Mouse (Mus musculus) spleen, adult 2 months (tissue): ENCODE measurements around the gene Bri3. TPM values are rescaled to one million over a fixed set of nuclear protein-coding genes. Genes with fewer than 3 reads are reported as not detected.

Source experiments
- DNase-seq, 2 experiments: peaks; one replicate each; pipeline versions ENCODE4 v3.0.0 to v3.0.0-alpha.2; 2012 to 2021; ENCODE audit warnings: low spot score in 2 of 2, low read depth in 1 of 2
- H3K27ac ChIP-seq: fragments of 200-500 bp; 2 replicates; pipeline ENCODE4 v1.5.1; 2012; ENCODE audit warnings: low read length, inconsistent platforms; ENCODE audit not compliant: insufficient read depth
- H3K27me3 ChIP-seq: fragments of 200-500 bp; 2 replicates; pipeline ENCODE4 v1.6.1; 2012; ENCODE audit warnings: mild to moderate bottlenecking, moderate library complexity, low read length, inconsistent platforms; ENCODE audit not compliant: control insufficient read depth, insufficient read depth
- H3K36me3 ChIP-seq: fragments of 200-500 bp; 2 replicates; pipeline ENCODE4 v1.6.1; 2012; ENCODE audit warnings: mild to moderate bottlenecking, low read length, inconsistent platforms; ENCODE audit not compliant: control insufficient read depth, insufficient read depth
- H3K4me1 ChIP-seq: fragments of 200-500 bp; 2 replicates; pipeline ENCODE4 v1.6.1; 2011; ENCODE audit warnings: inconsistent platforms; ENCODE audit not compliant: control insufficient read depth, insufficient read depth, insufficient read length
- H3K4me3 ChIP-seq: fragments of 200-500 bp; 2 replicates; pipeline ENCODE4 v1.5.1; 2011; ENCODE audit warnings: mild to moderate bottlenecking, inconsistent platforms; ENCODE audit not compliant: insufficient read depth, insufficient read length; ENCODE audit errors: extremely low read depth
- CTCF ChIP-seq: fragments of 200-500 bp; IDR thresholded peaks from 2 replicates; pipeline ENCODE4 v1.5.1; 2011; ENCODE audit warnings: mild to moderate bottlenecking, inconsistent platforms; ENCODE audit not compliant: insufficient read depth, insufficient read length, insufficient replicate concordance; ENCODE audit errors: extremely low read depth
- POLR2A ChIP-seq: fragments of 200-500 bp; IDR thresholded peaks from 2 replicates; pipeline ENCODE4 v1.6.1; 2011; ENCODE audit warnings: low read depth, low read length, inconsistent platforms
- WGBS: fragments of 180-500 bp; shearing (Covaris S2); methylation state at CpG from one replicate; pipeline ENCODE4 v1.1.7; 2018; 5-methylcytosine and 5-hydroxymethylcytosine counted together
- polyA plus RNA-seq: library from polyadenylated mRNA; depleted of rRNA; stranded (reverse); fragments of >200 nt; gene quantifications from 2 replicates; pipeline ENCODE4 v1.2.3, GENCODE M21; 2012

The Bri3 gene
- polyA plus RNA-seq, 1 experiment = 50.2 TPM

DNA sequence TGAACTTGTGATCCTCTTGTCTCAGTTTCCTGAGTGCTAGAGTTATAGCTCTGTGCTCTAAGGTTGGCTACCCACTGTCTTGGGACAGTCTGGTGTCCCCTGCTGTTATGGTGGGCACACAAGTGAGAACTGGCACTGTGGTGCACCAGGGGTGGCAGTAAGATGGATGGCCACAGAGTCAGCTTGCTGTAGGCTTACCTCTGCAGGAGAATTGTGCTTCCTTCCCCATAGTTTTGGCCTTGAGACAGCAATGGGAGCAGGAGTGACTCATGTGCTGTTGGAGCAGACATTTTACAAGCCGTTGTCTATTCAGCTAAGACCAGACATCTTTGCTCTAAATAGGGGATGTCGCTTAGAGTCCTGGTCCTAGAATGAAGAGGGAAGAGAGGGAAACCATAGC lies 149.9 kb downstream of the Bri3 start:
- WGBS = 97% methylated on average over 2 of the region's 2 CpGs
- Histone ChIP-seq H3K36me3 (no peaks in the 10 kb centered on the region), H3K27ac (no peak overlapping the region), H3K27me3 (no peaks in the 10 kb centered on the region), H3K4me1 (no peaks in the 10 kb centered on the region), H3K4me3 (no peak overlapping the region)
- no peak for DNase-seq
- no peak for TF ChIP-seq POLR2A
- TF ChIP-seq CTCF = no peak

DNA sequence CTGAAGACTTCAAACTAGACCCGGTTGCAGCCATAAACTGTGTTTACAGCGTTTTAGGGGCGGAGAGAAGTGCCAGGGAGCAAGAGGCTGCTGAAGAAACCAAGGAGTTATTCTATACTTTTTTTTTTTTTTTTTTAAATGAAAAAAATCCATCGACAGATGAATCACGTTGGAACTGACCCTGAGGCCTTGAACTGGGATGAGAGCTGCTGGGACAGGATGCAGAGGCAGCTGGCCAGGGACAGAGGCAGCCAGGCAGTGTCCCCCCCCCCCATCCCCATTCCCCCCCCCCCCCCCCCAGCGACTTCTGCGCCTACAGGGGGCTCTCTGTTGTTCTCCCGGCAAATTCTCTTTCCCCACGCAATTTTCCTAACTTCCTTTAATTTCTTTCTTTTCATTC lies 153.3 kb downstream of the Bri3 start:
- H3K4me3 ChIP-seq = no peak overlapping the region
- WGBS = 36% methylated on average over 8 of the region's 9 CpGs
- H3K27me3 ChIP-seq = no peaks in the 10 kb centered on the region
- H3K36me3 ChIP-seq = no peaks in the 10 kb centered on the region
- TF ChIP-seq CTCF (no peak), POLR2A (no peak)
- no peak overlapping the region for H3K27ac ChIP-seq
- H3K4me1 ChIP-seq = no peaks in the 10 kb centered on the region
- DNase-seq = no peak

DNA sequence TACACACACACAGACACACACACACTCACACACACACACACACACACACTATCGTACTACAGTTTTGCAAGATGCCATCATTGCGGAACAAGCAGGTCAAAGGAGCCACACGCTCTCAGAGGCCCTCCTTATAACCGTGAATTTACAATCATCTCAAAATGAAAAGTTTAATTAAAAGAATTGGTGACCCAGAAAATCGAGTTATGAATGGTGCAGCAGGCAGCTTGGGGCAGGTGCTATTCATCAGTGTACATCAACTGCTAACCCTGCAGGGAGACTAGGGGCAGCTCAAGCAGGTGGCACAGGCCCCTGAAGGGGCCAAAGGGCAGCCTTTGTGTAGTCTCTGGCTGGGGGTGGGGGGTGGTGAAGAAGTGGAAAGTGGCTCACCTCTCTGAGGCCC lies 156.6 kb downstream of the Bri3 start:
- no peaks in the 10 kb centered on the region for H3K4me1 ChIP-seq
- no peaks in the 10 kb centered on the region for H3K27me3 ChIP-seq
- no peak overlapping the region for H3K27ac ChIP-seq
- no peak overlapping the region for H3K4me3 ChIP-seq
- H3K36me3 ChIP-seq = no peaks in the 10 kb centered on the region
- TF ChIP-seq CTCF (no peak), POLR2A (no peak)
- 91% methylated on average over 5 of the region's 5 CpGs for WGBS
- no peak for DNase-seq

DNA sequence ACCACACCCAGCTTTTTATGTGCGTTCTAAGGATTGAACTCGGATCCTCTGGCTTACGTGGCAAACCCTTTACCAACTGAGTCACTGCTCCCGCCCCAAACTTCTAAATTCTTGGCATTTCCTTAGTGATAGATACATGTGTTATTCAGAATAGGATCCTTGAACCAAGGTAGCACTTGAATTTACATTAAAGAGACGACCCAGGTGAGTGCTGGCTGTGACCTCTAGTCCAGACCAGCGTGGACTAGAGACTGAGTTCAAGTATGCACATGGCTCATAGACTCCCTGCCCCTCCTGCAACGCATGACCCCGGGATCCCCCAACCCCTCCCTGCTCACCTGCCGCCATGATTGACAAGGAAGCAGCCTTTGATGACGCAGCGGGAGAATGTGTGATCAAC lies 162.0 kb downstream of the Bri3 start:
- no peaks in the 10 kb centered on the region for H3K36me3 ChIP-seq
- no peaks in the 10 kb centered on the region for H3K4me1 ChIP-seq
- H3K27me3 ChIP-seq = no peaks in the 10 kb centered on the region
- DNase-seq = no peak
- TF ChIP-seq POLR2A (no peak), CTCF (no peak)
- 89% methylated on average over 11 of the region's 11 CpGs for WGBS
- no peak overlapping the region for H3K27ac ChIP-seq
- H3K4me3 ChIP-seq = no peak overlapping the region

DNA sequence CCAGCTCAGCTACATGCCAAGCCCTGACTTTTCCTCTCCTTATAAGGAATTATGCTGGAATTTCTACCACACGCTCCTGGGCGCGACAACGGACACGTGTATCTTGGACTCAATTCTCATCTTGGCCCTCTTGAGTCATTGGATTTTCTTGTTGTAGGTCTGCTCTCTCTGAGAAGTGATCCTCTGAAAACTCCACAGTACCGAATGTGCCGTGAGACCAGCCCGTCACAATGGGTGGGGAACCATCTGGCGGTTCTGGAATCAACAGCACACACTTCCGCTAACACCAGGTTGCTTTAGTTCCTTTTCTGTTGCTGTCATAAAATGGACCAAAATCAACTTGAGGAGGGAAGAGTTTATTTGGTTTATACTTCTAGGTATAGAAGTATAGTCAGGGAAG lies 166.4 kb downstream of the Bri3 start:
- Histone ChIP-seq H3K27ac (no peak overlapping the region), H3K4me1 (no peaks in the 10 kb centered on the region), H3K4me3 (no peak overlapping the region), H3K27me3 (no peaks in the 10 kb centered on the region), H3K36me3 (no peaks in the 10 kb centered on the region)
- TF ChIP-seq CTCF = no peak
- no peak for TF ChIP-seq POLR2A
- 93% methylated on average over 10 of the region's 10 CpGs for WGBS
- DNase-seq = no peak

DNA sequence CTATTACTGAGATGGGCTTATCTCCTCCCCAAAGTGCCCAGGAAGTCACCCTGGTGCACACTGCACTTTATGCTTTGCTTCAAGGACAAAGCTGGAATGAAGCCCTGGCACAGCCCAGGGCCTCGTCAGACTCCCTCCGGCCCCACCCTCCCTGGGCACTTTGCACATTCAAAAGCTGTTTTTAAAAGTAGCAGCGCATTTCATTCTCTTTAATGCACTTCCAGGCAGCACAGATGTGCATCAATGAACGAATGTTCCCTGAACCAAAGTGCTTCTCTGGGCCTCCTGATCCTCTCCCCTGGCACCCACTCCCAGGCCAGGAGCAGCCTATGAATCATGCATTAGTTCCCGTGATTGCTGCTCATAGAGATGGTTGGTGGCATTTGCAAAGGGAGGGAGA lies 167.5 kb downstream of the Bri3 start:
- Histone ChIP-seq H3K27ac (no peak overlapping the region), H3K36me3 (no peaks in the 10 kb centered on the region), H3K4me1 (no peaks in the 10 kb centered on the region), H3K4me3 (no peak overlapping the region), H3K27me3 (no peaks in the 10 kb centered on the region)
- TF ChIP-seq CTCF (no peak), POLR2A (no peak)
- 66% methylated on average over 5 of the region's 5 CpGs for WGBS
- no peak for DNase-seq

DNA sequence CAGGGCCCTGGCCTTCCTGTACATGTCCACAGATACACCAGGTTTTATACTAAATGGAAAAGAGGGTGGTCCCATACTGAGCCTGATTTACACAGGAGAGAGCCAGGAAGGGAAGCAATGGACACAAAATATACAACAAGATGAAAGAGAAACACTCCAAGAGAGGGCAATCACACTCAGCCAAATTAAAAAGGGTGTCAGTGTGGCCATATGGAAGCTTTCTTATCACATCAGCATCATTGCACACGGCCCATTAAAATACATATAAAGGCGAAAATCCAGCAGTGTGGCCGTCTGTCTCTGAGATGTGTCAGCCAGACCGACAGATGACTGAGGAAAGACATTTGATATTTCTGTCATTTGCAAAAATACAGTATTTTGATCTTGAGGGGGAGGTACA lies 168.5 kb downstream of the Bri3 start:
- Histone ChIP-seq H3K36me3 (no peaks in the 10 kb centered on the region), H3K4me3 (no peak overlapping the region), H3K4me1 (no peaks in the 10 kb centered on the region), H3K27ac (no peak overlapping the region), H3K27me3 (no peaks in the 10 kb centered on the region)
- DNase-seq = no peak
- TF ChIP-seq CTCF (no peak), POLR2A (no peak)
- 81% methylated on average over 4 of the region's 4 CpGs for WGBS

DNA sequence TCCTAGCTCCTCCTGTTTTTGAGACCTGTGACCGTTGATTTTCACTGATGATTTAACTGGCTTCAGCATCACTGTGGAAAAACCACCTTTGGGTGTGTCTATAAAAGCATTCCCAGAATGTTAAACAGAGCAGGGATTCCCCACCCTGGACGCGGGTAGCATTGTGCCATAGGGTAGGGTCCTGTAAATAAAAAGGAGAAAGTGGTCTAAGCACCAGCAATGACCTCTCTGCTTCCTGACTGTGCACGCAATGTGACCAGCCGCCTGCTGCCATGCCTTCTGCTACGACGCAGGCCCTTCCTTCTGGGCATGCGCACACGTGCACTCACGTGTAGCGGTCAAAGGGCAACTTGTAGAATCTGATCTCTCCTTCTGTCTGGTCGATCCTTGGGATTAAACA lies 174.2 kb downstream of the Bri3 start:
- no peak for DNase-seq
- H3K36me3 ChIP-seq = no peaks in the 10 kb centered on the region
- H3K27ac ChIP-seq = no peak overlapping the region
- WGBS = 93% methylated on average over 12 of the region's 12 CpGs
- no peak overlapping the region for H3K4me3 ChIP-seq
- TF ChIP-seq CTCF = no peak
- no peak for TF ChIP-seq POLR2A
- no peaks in the 10 kb centered on the region for H3K4me1 ChIP-seq
- H3K27me3 ChIP-seq = no peaks in the 10 kb centered on the region
